Mouse (Mus musculus) G1E (cell line): ENCODE measurements around the gene Tmem255a. TPM values are rescaled to one million over a fixed set of nuclear protein-coding genes. Genes with fewer than 3 reads are reported as not detected.

Experiments
- ATAC-seq: 2 replicates; pipeline ENCODE4 v1.8.0; 2016; ENCODE audit warnings: mild to moderate bottlenecking; ENCODE audit not compliant: insufficient number of reproducible peaks, poor library complexity, low FRiP score, severe bottlenecking; ENCODE audit errors: extremely low read depth
- DNase-seq: peaks from one replicate; pipeline ENCODE4 v3.0.0; 2012; ENCODE audit warnings: low spot score
- H3K27me3 ChIP-seq: 2 replicates; pipeline ENCODE4 v1.6.1; 2012; ENCODE audit warnings: mild to moderate bottlenecking, low read length, inconsistent platforms; ENCODE audit not compliant: insufficient read depth
- H3K36me3 ChIP-seq: replicated peaks from 2 replicates; pipeline ENCODE3; 2012; ENCODE audit warnings: mild to moderate bottlenecking, inconsistent platforms
- H3K4me1 ChIP-seq: 2 replicates; pipeline ENCODE4 v1.6.1; 2012; ENCODE audit warnings: low read depth, low read length, inconsistent platforms, mixed read lengths; ENCODE audit not compliant: insufficient read depth
- H3K4me3 ChIP-seq: 2 replicates; pipeline ENCODE4 v1.5.1; 2012; ENCODE audit warnings: low read depth, mild to moderate bottlenecking, inconsistent platforms, low read length, moderate library complexity, mixed read lengths
- H3K9me3 ChIP-seq: replicated peaks from 2 replicates; pipeline ENCODE4 v1.6.1; 2012; ENCODE audit warnings: inconsistent platforms
- CTCF ChIP-seq: IDR thresholded peaks from 2 replicates; pipeline ENCODE4 v1.5.1; 2012; ENCODE audit warnings: low read depth, low read length, inconsistent platforms, mixed read lengths
- GATA1 ChIP-seq: IDR thresholded peaks from 2 replicates; pipeline ENCODE4 v1.6.1; 2012; ENCODE audit warnings: borderline replicate concordance, low read length, inconsistent platforms, mixed read lengths
- GATA2 ChIP-seq: IDR thresholded peaks from 2 replicates; pipeline ENCODE4 v1.6.1; 2012; ENCODE audit warnings: low read depth, low read length, inconsistent platforms, borderline replicate concordance
- POLR2AphosphoS5 ChIP-seq: IDR thresholded peaks from 2 replicates; pipeline ENCODE4 v1.6.1; 2012; ENCODE audit warnings: low read depth, low read length, inconsistent platforms; ENCODE audit not compliant: insufficient replicate concordance
- TAL1 ChIP-seq: conservative IDR thresholded peaks from 2 replicates; pipeline ENCODE4 v1.6.1; 2012; ENCODE audit warnings: low read depth, low read length, inconsistent platforms, mixed read lengths
- polyA plus RNA-seq: library from polyadenylated mRNA; stranded (reverse); fragments of >175 nt; gene quantifications from 2 replicates; pipeline ENCODE4 v1.2.3, GENCODE M21; 2012
- total RNA-seq, 2 experiments: library from RNA; stranded (forward) in 1 of 2; stranded (reverse) in 1 of 2; fragments of 200-1000 nt in 1 of 2; fragments of >200 nt in 1 of 2; fragmentation: Nextera tagmentation in 1 of 2; gene quantifications; 2 replicates each; pipeline ENCODE4 v1.2.3; 2014 to 2017

The Tmem255a gene
- total and polyA plus RNA-seq, 3 experiments: 0.11 TPM; not detected in 2

DNA sequence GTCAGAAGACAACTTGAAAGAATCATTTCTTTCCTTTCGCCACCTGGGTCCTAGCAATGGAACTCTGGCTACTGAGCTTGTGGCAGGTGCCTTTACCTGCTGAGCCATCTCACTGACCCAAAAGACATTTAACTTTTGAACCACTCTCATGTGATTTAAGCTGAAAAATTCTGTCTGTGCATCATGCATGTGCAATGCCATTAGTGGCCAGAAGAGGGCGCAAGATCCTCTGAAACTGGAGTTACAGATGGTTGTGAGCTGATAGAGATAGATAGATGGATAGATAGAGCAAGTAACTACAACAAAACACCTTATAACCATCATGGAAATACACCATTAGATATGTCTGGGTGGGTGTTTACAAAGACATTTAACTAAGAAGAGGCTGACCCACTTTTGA is 14.5 kb downstream of the Tmem255a start:
- H3K4me3 ChIP-seq: no peak overlapping the region
- H3K36me3 ChIP-seq: no peaks in the 10 kb centered on the region
- DNase-seq: no peak
- H3K27me3 ChIP-seq: peaks cover 3% of the 10 kb centered on the region; the same call in 1 of the 2 replicates
- TF ChIP-seq GATA2 (no peak), GATA1 (no peak), CTCF (peak; percentile 69)
- H3K4me1 ChIP-seq: no peaks in the 10 kb centered on the region
- H3K9me3 ChIP-seq: no peaks in the 10 kb centered on the region
- ATAC-seq: no peak

GRCm38 (mm10) chrX:38229888-38230287 is 22.4 kb downstream of the Tmem255a start:
- no peak overlapping the region for H3K4me3 ChIP-seq
- TF ChIP-seq POLR2AphosphoS5 (no peak), CTCF (no peak), GATA2 (no peak), GATA1 (no peak), TAL1 (no peak)
- H3K27me3 ChIP-seq: peaks cover 5% of the 10 kb centered on the region; the same call in 1 of the 2 replicates
- no peaks in the 10 kb centered on the region for H3K36me3 ChIP-seq
- no peak for ATAC-seq
- no peaks in the 10 kb centered on the region for H3K9me3 ChIP-seq
- no peak for DNase-seq
- H3K4me1 ChIP-seq: no peaks in the 10 kb centered on the region

GRCm38 (mm10) chrX:38222757-38223156 is 29.5 kb downstream of the Tmem255a start:
- TF ChIP-seq POLR2AphosphoS5 (no peak), TAL1 (no peak), GATA1 (no peak), GATA2 (no peak), CTCF (no peak)
- Histone ChIP-seq H3K4me1 (no peaks in the 10 kb centered on the region), H3K9me3 (no peaks in the 10 kb centered on the region), H3K36me3 (no peaks in the 10 kb centered on the region), H3K27me3 (peaks cover 4% of the 10 kb centered on the region; the same call in 1 of the 2 replicates), H3K4me3 (no peak overlapping the region)
- ATAC-seq: no peak
- DNase-seq: no peak

DNA sequence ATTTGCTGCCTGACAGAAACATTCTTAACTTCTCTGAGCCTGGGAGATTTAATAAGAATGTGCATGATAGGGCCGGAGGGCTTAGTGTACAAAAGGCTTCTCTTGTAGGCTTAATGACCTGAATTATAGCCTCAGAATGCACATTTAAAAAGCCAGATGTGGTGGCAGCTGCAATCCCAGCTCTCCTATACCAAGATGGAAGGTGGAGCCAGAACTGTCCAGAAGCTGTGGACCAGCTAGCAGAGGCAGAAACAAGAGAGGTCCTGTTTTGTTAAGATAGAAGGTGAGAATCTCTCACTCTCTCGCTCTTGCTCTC is 34.6 kb downstream of the Tmem255a start:
- ATAC-seq (no peak), DNase-seq (no peak)
- H3K4me1 ChIP-seq: no peaks in the 10 kb centered on the region
- H3K36me3 ChIP-seq: no peaks in the 10 kb centered on the region
- no peak overlapping the region for H3K4me3 ChIP-seq
- H3K27me3 ChIP-seq: no peaks in the 10 kb centered on the region
- no peak for TF ChIP-seq POLR2AphosphoS5
- no peak for TF ChIP-seq GATA2
- no peaks in the 10 kb centered on the region for H3K9me3 ChIP-seq

GRCm38 (mm10) chrX:38216986-38217675 is 35.1 kb downstream of the Tmem255a start:
- no peak for ATAC-seq
- Histone ChIP-seq H3K36me3 (no peaks in the 10 kb centered on the region), H3K27me3 (no peaks in the 10 kb centered on the region), H3K9me3 (no peaks in the 10 kb centered on the region), H3K4me3 (no peak overlapping the region), H3K4me1 (no peaks in the 10 kb centered on the region)
- DNase-seq: no peak
- no peak for TF ChIP-seq POLR2AphosphoS5
- no peak for TF ChIP-seq TAL1
- TF ChIP-seq CTCF: no peak
- no peak for TF ChIP-seq GATA1
- TF ChIP-seq GATA2: no peak

- no peak for DNase-seq
- Histone ChIP-seq H3K36me3 (no peaks in the 10 kb centered on the region), H3K4me3 (no peak overlapping the region), H3K4me1 (no peaks in the 10 kb centered on the region), H3K27me3 (no peaks in the 10 kb centered on the region), H3K9me3 (no peaks in the 10 kb centered on the region)
- TF ChIP-seq CTCF (no peak), TAL1 (no peak), GATA2 (no peak), POLR2AphosphoS5 (no peak), GATA1 (no peak)
- no peak for ATAC-seq
Measured at GRCm38 (mm10) chrX:38207392-38207791, 44.8 kb downstream of the Tmem255a start.

- Histone ChIP-seq H3K36me3 (peaks cover 14% of the 10 kb centered on the region), H3K27me3 (no peaks in the 10 kb centered on the region), H3K4me1 (no peaks in the 10 kb centered on the region), H3K9me3 (no peaks in the 10 kb centered on the region), H3K4me3 (no peak overlapping the region)
- ATAC-seq: no peak
- no peak for TF ChIP-seq TAL1
- TF ChIP-seq CTCF: no peak
- TF ChIP-seq GATA2: no peak
- TF ChIP-seq POLR2AphosphoS5: no peak
- no peak for TF ChIP-seq GATA1
- no peak for DNase-seq
Measured at GRCm38 (mm10) chrX:38201816-38202215, 50.4 kb downstream of the Tmem255a start.
